ENCODE assay signal across 18 mouse cellular contexts in genomic region chr7:130787537-130787936, GRCm38 (mm10). TPM values are rescaled to one million over a fixed set of nuclear protein-coding genes. Genes with fewer than 3 reads are reported as not detected.
"Had no signal": no experiment of that assay in that cellular context is flagged by ENCODE, and none has a peak within 500 bp of the region (broad histone marks: within the 10 kb centered on the region; RNA-seq: fewer than 3 reads in every experiment).

No protein-coding gene starts in this region.

- H3K9me3 ChIP-seq: lung, embryonic 15.5 days; megakaryocyte, embryonic 14.5 days; midbrain, embryonic 13.5 days; midbrain, embryonic 15.5 days; neural tube, embryonic 12.5 days; stomach, embryonic 15.5 days had no signal

- ATAC-seq: lung, postnatal 0 days; midbrain, embryonic 13.5 days; midbrain, embryonic 15.5 days had no signal

- H3K27me3 ChIP-seq: lung, embryonic 15.5 days; midbrain, embryonic 13.5 days; midbrain, embryonic 15.5 days; neural tube, embryonic 12.5 days; stomach, embryonic 15.5 days had no signal

- H3K4me2 ChIP-seq: lung, embryonic 15.5 days; midbrain, embryonic 11.5 days; midbrain, embryonic 13.5 days; midbrain, embryonic 15.5 days; neural tube, embryonic 12.5 days; stomach, embryonic 15.5 days had no signal

- DNase-seq: lung, adult 2 months; lung, postnatal 14 days; lung, postnatal 36 days; right cerebral cortex, postnatal 14 days; thymus, adult 2 months; thymus, postnatal 25 days; thymus, postnatal 4 days had no signal

- H3K36me3 ChIP-seq: lung, embryonic 15.5 days; midbrain, embryonic 13.5 days; midbrain, embryonic 15.5 days; neural tube, embryonic 12.5 days; stomach, embryonic 15.5 days had no signal

- H3K9ac ChIP-seq: lung, embryonic 15.5 days; midbrain, embryonic 13.5 days; midbrain, embryonic 15.5 days; neural tube, embryonic 12.5 days; stomach, embryonic 15.5 days had no signal

- H3K4me1 ChIP-seq: megakaryocyte, embryonic 14.5 days; midbrain, embryonic 15.5 days had no signal

- H3K27ac ChIP-seq: lung, embryonic 15.5 days; macrophage; midbrain, embryonic 13.5 days; midbrain, embryonic 15.5 days; neural tube, embryonic 12.5 days; stomach, embryonic 15.5 days; stomach, postnatal 0 days had no signal

- H3K4me3 ChIP-seq: lung, embryonic 15.5 days; megakaryocyte, embryonic 14.5 days; midbrain, embryonic 13.5 days; midbrain, embryonic 15.5 days; neural tube, embryonic 12.5 days; stomach, embryonic 15.5 days had no signal

RNA-seq across cellular contexts. Expression of gene Btbd16, which starts 13.7 kb away (rescaled TPM):
- polyA plus RNA-seq: lung, adult 2 months; lung, embryonic 15.5 days; lung, postnatal 0 days; macrophage; midbrain, embryonic 11.5 days; midbrain, embryonic 13.5 days; midbrain, embryonic 15.5 days; neural tube, embryonic 14.5 days had no signal
